Mouse (Mus musculus) liver, adult 2 months (tissue): ENCODE measurements around the gene Pdzd2. TPM values are rescaled to one million over a fixed set of nuclear protein-coding genes. Genes with fewer than 3 reads are reported as not detected.

ENCODE experiments used
- DNase-seq: peaks from one replicate; pipeline ENCODE4 v3.0.0-alpha.2; 2011; ENCODE audit warnings: low read depth, low spot score; ENCODE audit errors: extremely low read depth
- H3K27ac ChIP-seq: fragments of 200-500 bp; replicated peaks from 2 replicates; pipeline ENCODE4 v1.5.1; 2012; ENCODE audit warnings: low read depth, mild to moderate bottlenecking, control low read depth, inconsistent platforms, low read length; ENCODE audit not compliant: insufficient read depth
- H3K27me3 ChIP-seq: fragments of 200-500 bp; 2 replicates; pipeline ENCODE4 v1.6.1; 2012; ENCODE audit warnings: mild to moderate bottlenecking, moderate library complexity, low read length, inconsistent platforms; ENCODE audit not compliant: control insufficient read depth, insufficient read depth
- H3K36me3 ChIP-seq: fragments of 200-500 bp; 2 replicates; pipeline ENCODE4 v1.6.1; 2012; ENCODE audit warnings: low read length, inconsistent platforms; ENCODE audit not compliant: control insufficient read depth, insufficient read depth
- H3K4me1 ChIP-seq: fragments of 200-500 bp; 2 replicates; pipeline ENCODE4 v1.6.1; 2011; ENCODE audit warnings: low read length; ENCODE audit not compliant: control insufficient read depth, insufficient read depth
- H3K4me3 ChIP-seq: fragments of 200-500 bp; 2 replicates; pipeline ENCODE4 v1.5.1; 2011; ENCODE audit warnings: low read depth, mild to moderate bottlenecking, control low read depth, low read length, moderate library complexity; ENCODE audit not compliant: insufficient read depth
- H3K79me2 ChIP-seq: fragments of 200-500 bp; 2 replicates; pipeline ENCODE4 v1.6.1; 2012; ENCODE audit warnings: inconsistent platforms, mild to moderate bottlenecking, low read length, moderate library complexity; ENCODE audit not compliant: control insufficient read depth, insufficient read depth
- H3K9ac ChIP-seq: fragments of 200-500 bp; 2 replicates; pipeline ENCODE4 v1.6.1; 2012; ENCODE audit warnings: low read depth, mild to moderate bottlenecking, control low read depth, inconsistent platforms, low read length
- CTCF ChIP-seq: fragments of 200-500 bp; IDR thresholded peaks from 2 replicates; pipeline ENCODE4 v1.5.1; 2011; ENCODE audit warnings: low read depth, low read length, control low read depth
- POLR2A ChIP-seq: fragments of 200-500 bp; IDR thresholded peaks from 2 replicates; pipeline ENCODE4 v1.6.1; 2011; ENCODE audit warnings: low read length, control low read depth; ENCODE audit not compliant: insufficient read depth; ENCODE audit errors: extremely low read depth
- WGBS: fragments of 180-500 bp; shearing (Covaris S2); methylation state at CpG from one replicate; pipeline ENCODE4 v1.1.7; 2018; 5-methylcytosine and 5-hydroxymethylcytosine counted together
- polyA plus RNA-seq: library from polyadenylated mRNA; depleted of rRNA; stranded (reverse); fragments of >200 nt; gene quantifications from 2 replicates; pipeline ENCODE4 v1.2.3, GENCODE M21; 2012
- total RNA-seq: library from RNA; depleted of rRNA; stranded (reverse); fragments of >200 nt; gene quantifications from 2 replicates; pipeline ENCODE4 v1.2.3, GENCODE M21; 2014

Pdzd2 gene
- total and polyA plus RNA-seq, 2 experiments = 0.11 to 0.74 TPM

GRCm38 (mm10) chr15:12479326-12479725 lies 260.4 kb downstream of the Pdzd2 start:
- no peak overlapping the region for H3K27ac ChIP-seq
- peak; percentile 15 for DNase-seq
- no peaks in the 10 kb centered on the region for H3K4me1 ChIP-seq
- H3K4me3 ChIP-seq = no peak overlapping the region
- WGBS = 48% methylated on average over 5 of the region's 5 CpGs
- H3K9ac ChIP-seq = no peak overlapping the region
- H3K36me3 ChIP-seq = no peaks in the 10 kb centered on the region
- H3K79me2 ChIP-seq = no peaks in the 10 kb centered on the region
- no peaks in the 10 kb centered on the region for H3K27me3 ChIP-seq
- TF ChIP-seq POLR2A = no peak
- TF ChIP-seq CTCF = no peak

GRCm38 (mm10) chr15:12473596-12473995 lies 266.1 kb downstream of the Pdzd2 start:
- no peaks in the 10 kb centered on the region for H3K36me3 ChIP-seq
- no peak overlapping the region for H3K9ac ChIP-seq
- no peaks in the 10 kb centered on the region for H3K79me2 ChIP-seq
- TF ChIP-seq POLR2A = no peak
- TF ChIP-seq CTCF = no peak
- no peaks in the 10 kb centered on the region for H3K4me1 ChIP-seq
- H3K27ac ChIP-seq = no peak overlapping the region
- no peak for DNase-seq
- H3K4me3 ChIP-seq = no peak overlapping the region
- no peaks in the 10 kb centered on the region for H3K27me3 ChIP-seq
- 86% methylated on average over 7 of the region's 7 CpGs for WGBS

GRCm38 (mm10) chr15:12472646-12473045 lies 267.1 kb downstream of the Pdzd2 start:
- no peak overlapping the region for H3K9ac ChIP-seq
- no peaks in the 10 kb centered on the region for H3K79me2 ChIP-seq
- no peaks in the 10 kb centered on the region for H3K27me3 ChIP-seq
- DNase-seq = no peak
- no peaks in the 10 kb centered on the region for H3K36me3 ChIP-seq
- no peak overlapping the region for H3K4me3 ChIP-seq
- H3K27ac ChIP-seq = no peak overlapping the region
- no peaks in the 10 kb centered on the region for H3K4me1 ChIP-seq
- WGBS = 92% methylated on average over 4 of the region's 4 CpGs
- no peak for TF ChIP-seq CTCF
- no peak for TF ChIP-seq POLR2A

- H3K9ac ChIP-seq = no peak overlapping the region
- no peaks in the 10 kb centered on the region for H3K4me1 ChIP-seq
- no peaks in the 10 kb centered on the region for H3K79me2 ChIP-seq
- no peak overlapping the region for H3K4me3 ChIP-seq
- 87% methylated on average over 15 of the region's 15 CpGs for WGBS
- H3K27me3 ChIP-seq = no peaks in the 10 kb centered on the region
- H3K27ac ChIP-seq = no peak overlapping the region
- H3K36me3 ChIP-seq = no peaks in the 10 kb centered on the region
- TF ChIP-seq POLR2A (no peak), CTCF (no peak)
- DNase-seq = no peak
These were observed 268.6 kb downstream of the Pdzd2 start for GRCm38 (mm10) chr15:12470900-12471838.

- H3K36me3 ChIP-seq = no peaks in the 10 kb centered on the region
- H3K27me3 ChIP-seq = no peaks in the 10 kb centered on the region
- H3K27ac ChIP-seq = no peak overlapping the region
- H3K4me1 ChIP-seq = no peaks in the 10 kb centered on the region
- H3K4me3 ChIP-seq = no peak overlapping the region
- no peaks in the 10 kb centered on the region for H3K79me2 ChIP-seq
- no peak for TF ChIP-seq POLR2A
- DNase-seq = no peak
- H3K9ac ChIP-seq = no peak overlapping the region
- WGBS = 87% methylated on average over 5 of the region's 5 CpGs
These were observed 271.1 kb downstream of the Pdzd2 start for GRCm38 (mm10) chr15:12468625-12469024.

- Histone ChIP-seq H3K27me3 (no peaks in the 10 kb centered on the region), H3K4me3 (no peak overlapping the region), H3K79me2 (no peaks in the 10 kb centered on the region), H3K4me1 (no peaks in the 10 kb centered on the region), H3K36me3 (no peaks in the 10 kb centered on the region), H3K27ac (no peak overlapping the region), H3K9ac (no peak overlapping the region)
- WGBS = 83% methylated on average over 8 of the region's 8 CpGs
- TF ChIP-seq CTCF = no peak
- no peak for TF ChIP-seq POLR2A
- DNase-seq = no peak
These were observed 274.0 kb downstream of the Pdzd2 start for GRCm38 (mm10) chr15:12465748-12466147.
